Mouse (Mus musculus) layer of hippocampus, postnatal 25 days (tissue): ENCODE measurements around the gene Snapc4. TPM values are rescaled to one million over a fixed set of nuclear protein-coding genes. Genes with fewer than 3 reads are reported as not detected.
"Not testable (repeated sequence)": the region's sequence is repeated elsewhere in the genome, so short reads cannot be mapped to it uniquely, and the experiment has no call there.

Experiments
- DNase-seq, 2 experiments: peaks; one replicate each; pipeline ENCODE4 v3.0.0; 2022; ENCODE audit warnings: mixed read lengths in 2 of 2, low spot score in 1 of 2; ENCODE audit errors: extremely low spot score in 1 of 2
- total RNA-seq, 2 experiments: library from RNA; stranded (reverse); gene quantifications; 2 replicates each; pipeline ENCODE4 v1.2.3; 2021

The Snapc4 gene
- total RNA-seq, 2 experiments from 2014 or later = 43.8 to 82.5 TPM

- no peak for DNase-seq
Observed at GRCm38 (mm10) chr2:26387713-26388112, 7.3 kb upstream of the Snapc4 start.

- not testable (repeated sequence) for DNase-seq
Observed at GRCm38 (mm10) chr2:26380871-26381270, 418 bp upstream of the Snapc4 start.

GRCm38 (mm10) chr2:26372396-26372795 lies 8.1 kb downstream of the Snapc4 start:
- DNase-seq = no peak

- no peak for DNase-seq
Observed at GRCm38 (mm10) chr2:26368572-26368971, 11.9 kb downstream of the Snapc4 start.

- no peak for DNase-seq
Observed at GRCm38 (mm10) chr2:26367911-26368310, 12.5 kb downstream of the Snapc4 start.

GRCm38 (mm10) chr2:26364738-26365465 lies 15.6 kb downstream of the Snapc4 start:
- DNase-seq = no peak

- no peak for DNase-seq
Observed at GRCm38 (mm10) chr2:26363481-26363880, 17.0 kb downstream of the Snapc4 start.

GRCm38 (mm10) chr2:26362991-26363390 lies 17.5 kb downstream of the Snapc4 start:
- no peak for DNase-seq

GRCm38 (mm10) chr2:26360772-26361171 lies 19.7 kb downstream of the Snapc4 start, which contains the start of gene Card9:
Gene Card9, minus strand, starts transcription at chr2:26360918.
- no peak for DNase-seq

GRCm38 (mm10) chr2:26359983-26360382 lies 20.5 kb downstream of the Snapc4 start:
- DNase-seq = no peak

GRCm38 (mm10) chr2:26358667-26359320 lies 21.7 kb downstream of the Snapc4 start:
- DNase-seq = no peak

GRCm38 (mm10) chr2:26357484-26357883 lies 23.0 kb downstream of the Snapc4 start:
- DNase-seq = no peak

- no peak for DNase-seq
Observed at GRCm38 (mm10) chr2:26356678-26357077, 23.8 kb downstream of the Snapc4 start.

GRCm38 (mm10) chr2:26356231-26356630 lies 24.2 kb downstream of the Snapc4 start:
- DNase-seq = no peak

- no peak for DNase-seq
Observed at GRCm38 (mm10) chr2:26354401-26354800, 26.1 kb downstream of the Snapc4 start.

- no peak for DNase-seq
Observed at GRCm38 (mm10) chr2:26353066-26353980, 27.1 kb downstream of the Snapc4 start.

- DNase-seq = peak; percentile 43 to 48
Observed at GRCm38 (mm10) chr2:26352291-26352910, 28.1 kb downstream of the Snapc4 start.

- DNase-seq = peak; percentile 89 to 90
Observed at GRCm38 (mm10) chr2:26351358-26352290, 28.8 kb downstream of the Snapc4 start, which contains the start of gene Dnlz. Gene Dnlz, minus strand, starts transcription at chr2:26352110.

GRCm38 (mm10) chr2:26348241-26348640 lies 32.2 kb downstream of the Snapc4 start:
- DNase-seq = no peak
